8 mouse cellular contexts compared by ENCODE assay signal in genomic region chr6:115774501-115774921, GRCm38 (mm10). TPM values are rescaled to one million over a fixed set of nuclear protein-coding genes. Genes with fewer than 3 reads are reported as not detected.
A peak's percentile ranks its signal among the peaks of the same experiment; 100 is the strongest.
DNase-seq lines count a peak whose midpoint lies in the region; ATAC-seq and TF ChIP-seq lines count a peak whose summit lies in the region.

TSS of gene Cand2 (plus strand) at chr6:115774538.

- H3K4me1 ChIP-seq in bone marrow macrophage, adult 2 months (ENCODE audit: control insufficient read depth, insufficient read depth, low read length) = peaks cover 2% of the 10 kb centered on the region; the same call in 1 of the 2 replicates
- H3K4me1 ChIP-seq in forebrain, embryonic 11.5 days (replicated peaks; ENCODE audit: control insufficient read depth, insufficient read depth, low read length) = peaks cover 4% of the 10 kb centered on the region; the same call in 1 of the 2 replicates
- peaks cover 3% of the 10 kb centered on the region for H3K4me1 ChIP-seq in liver, adult 2 months (ENCODE audit: control insufficient read depth, insufficient read depth, low read length)

- H3K4me2 ChIP-seq in forebrain, embryonic 11.5 days (ENCODE audit: low read depth, low read length, severe bottlenecking) = peak within 1 kb of the TSS; percentile 84

- no peak for TF ChIP-seq CTCF in bone marrow macrophage, adult 2 months (IDR thresholded peaks at IDR 0.05; ENCODE audit: low read depth, low read length)
- TF ChIP-seq CTCF in liver, adult 2 months (IDR thresholded peaks at IDR 0.05; ENCODE audit: low read depth, low read length) = no peak

- no peak for TF ChIP-seq POLR2A in bone marrow macrophage, adult 2 months (IDR thresholded peaks at IDR 0.05; ENCODE audit: borderline replicate concordance, low read depth, low read length)
- TF ChIP-seq POLR2A in liver, adult 2 months (IDR thresholded peaks at IDR 0.05; ENCODE audit: extremely low read depth, insufficient read depth, low read length) = no peak

- under 1% methylated on average over 26 of the region's 28 CpGs for WGBS in forebrain, embryonic 11.5 days
- 5% methylated on average over 24 of the region's 28 CpGs for WGBS in liver, adult 2 months

- intact Hi-C loops in heart, postnatal 25 days (cut with DNase I) = no loop called here

- H3K36me3 ChIP-seq in forebrain, embryonic 11.5 days (ENCODE audit: control insufficient read depth, insufficient read depth, low read length) = no peaks in the 10 kb centered on the region; the same call in 1 of the 2 replicates
- H3K36me3 ChIP-seq in liver, adult 2 months (ENCODE audit: control insufficient read depth, insufficient read depth, low read length) = no peaks in the 10 kb centered on the region

- H3K9me3 ChIP-seq in forebrain, embryonic 11.5 days (ENCODE audit: control insufficient read depth, low read length) = no peaks in the 10 kb centered on the region

- H3K4me3 ChIP-seq in bone marrow macrophage, adult 2 months (ENCODE audit: insufficient read depth, low read length) = peak within 1 kb of the TSS; percentile 60
- peak within 1 kb of the TSS; percentile 78 for H3K4me3 ChIP-seq in forebrain, embryonic 11.5 days (ENCODE audit: low read depth, low read length)
- peak within 1 kb of the TSS; percentile 77 for H3K4me3 ChIP-seq in liver, adult 2 months (ENCODE audit: insufficient read depth, low read depth, low read length)

- H3K27ac ChIP-seq in bone marrow macrophage, adult 2 months (ENCODE audit: insufficient read depth, low read depth, low read length) = no peak within 1 kb of the TSS
- peak within 1 kb of the TSS; percentile 64 for H3K27ac ChIP-seq in forebrain, embryonic 11.5 days (ENCODE audit: low read depth, low read length)
- H3K27ac ChIP-seq in liver, adult 2 months (replicated peaks; ENCODE audit: insufficient read depth, low read depth, low read length) = no peak within 1 kb of the TSS

- peak; percentile 92 for ATAC-seq in forebrain, embryonic 11.5 days (replicated peaks; ENCODE audit: low FRiP score)

- H3K27me3 ChIP-seq in forebrain, embryonic 11.5 days (ENCODE audit: control insufficient read depth, insufficient read depth, low read length) = no peaks in the 10 kb centered on the region
- no peaks in the 10 kb centered on the region for H3K27me3 ChIP-seq in liver, adult 2 months (ENCODE audit: control insufficient read depth, insufficient read depth, low read length)

- H3K9ac ChIP-seq in forebrain, embryonic 11.5 days (ENCODE audit: low read length) = peak within 1 kb of the TSS; percentile 91
- H3K9ac ChIP-seq in liver, adult 2 months (ENCODE audit: low read depth, low read length) = peak within 1 kb of the TSS; percentile 45

- peak; percentile 64 for DNase-seq in ovary, postnatal 36 days (ENCODE audit: low spot score)
- no peak for DNase-seq in ovary, adult 18-20 months (ENCODE audit: low spot score)
- peak; percentile 93 for DNase-seq in forebrain, embryonic 11.5 days (ENCODE audit: low spot score)
- no peak for DNase-seq in heart, postnatal 25 days (ENCODE audit: low spot score)
- no peak for DNase-seq in liver, adult 2 months (ENCODE audit: extremely low read depth, low read depth, low spot score)
- peak; percentile 85 for DNase-seq in neural tube, embryonic 10.5 days (ENCODE audit: extremely low spot score, low spot score)
- DNase-seq in frontal cortex, postnatal 25 days (ENCODE audit: low spot score in 2 of 2) = no peak

- no peaks in the 10 kb centered on the region for H3K79me2 ChIP-seq in liver, adult 2 months (ENCODE audit: control insufficient read depth, insufficient read depth, low read length)

RNA-seq across cellular contexts. Expression of gene Cand2, which starts in this region (rescaled TPM):
- 0.39 and 0.40 TPM in 2 replicates for polyA plus RNA-seq in bone marrow macrophage, adult 2 months (2012; ENCODE audit: insufficient read depth, insufficient read length, missing spikeins)
- 46.4 and 49.8 TPM in 2 replicates for polyA plus RNA-seq in forebrain, embryonic 11.5 days (2014; fragmentation: Nextera tagmentation; extraction: Ambion mirVana)
- total RNA-seq in heart, postnatal 25 days (2021) = 10 to 100 TPM; 72.5 to 74.4 TPM
- total RNA-seq in liver, adult 2 months (2014; rRNA removed) = 0.18 and 0.40 TPM in 2 replicates
- polyA plus RNA-seq in liver, adult 2 months (2012; rRNA removed) = 0.25 and 0.57 TPM in 2 replicates

Comparison
In these comparisons a context has a peak if more than half of its experiments do, and no peak if none do; other contexts are left out.
1. RNA of gene Cand2 (total RNA-seq): 72.5 to 74.4 TPM in heart, postnatal 25 days; 0.18 to 0.40 TPM in liver, adult 2 months; every median in the first group is over 10 times any median in the second.
2. RNA of gene Cand2 (polyA plus RNA-seq): 46.4 to 49.8 TPM in forebrain, embryonic 11.5 days; 0.25 to 0.57 TPM in liver, adult 2 months and 0.39 to 0.40 TPM in bone marrow macrophage, adult 2 months; every median in the first group is over 10 times any median in the second.
3. DNase-seq: peak in ovary, postnatal 36 days (single experiment), forebrain, embryonic 11.5 days (single experiment) and neural tube, embryonic 10.5 days (single experiment); none in ovary, adult 18-20 months (single experiment), heart, postnatal 25 days (single experiment), liver, adult 2 months (single experiment) and frontal cortex, postnatal 25 days (0 of 2).
4. Peak in every context shown above with its lines, with median percentiles within 50 percentile points of each other: H3K4me3 ChIP-seq.